Mouse (Mus musculus) brain, embryonic 14.5 days (tissue): ENCODE data around the gene Sf3b4.

Experiments used
- CTCF ChIP-seq: fragments of 200-500 bp; IDR thresholded peaks from 2 replicates; pipeline ENCODE4 v1.5.1; 2012; ENCODE audit warnings: inconsistent platforms, mild to moderate bottlenecking, moderate library complexity, borderline replicate concordance; ENCODE audit not compliant: insufficient read depth, insufficient read length; ENCODE audit errors: extremely low read depth
- POLR2A ChIP-seq: fragments of 200-500 bp; IDR thresholded peaks from 2 replicates; pipeline ENCODE4 v1.6.1; 2012; ENCODE audit warnings: mild to moderate bottlenecking, inconsistent platforms, borderline replicate concordance; ENCODE audit not compliant: poor library complexity, insufficient read depth, insufficient read length, severe bottlenecking; ENCODE audit errors: extremely low read depth

DNA sequence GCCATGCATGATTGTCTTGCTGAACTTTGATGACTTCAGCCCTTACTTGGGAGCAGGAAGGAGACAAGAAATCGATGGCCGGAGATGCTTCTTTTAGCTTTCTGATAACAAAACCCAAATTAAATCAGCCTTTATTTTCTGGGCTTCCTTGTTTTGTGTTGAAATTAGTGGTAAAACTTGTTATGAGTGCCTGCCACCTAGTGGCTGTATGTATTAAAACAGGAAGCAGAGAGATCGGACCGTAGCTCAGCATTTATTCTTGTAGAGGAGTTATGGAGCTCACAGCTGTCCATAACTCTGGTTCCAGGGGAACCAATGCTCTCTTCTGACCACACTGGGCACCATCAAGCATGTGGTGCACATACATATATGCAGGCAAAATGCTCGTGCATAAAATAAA lies 24.2 kb upstream of the Sf3b4 start:
- TF ChIP-seq POLR2A (no peak), CTCF (peak; percentile 55; the same call in 1 of the 2 replicates)
